Mouse (Mus musculus) hematopoietic multipotent progenitor cell, adult 10-12 weeks (in vitro differentiated cells): ENCODE measurements around the gene Tead3. TPM values are rescaled to one million over a fixed set of nuclear protein-coding genes. Genes with fewer than 3 reads are reported as not detected.

Source experiments
- polyA plus RNA-seq: library from polyadenylated mRNA; stranded (reverse); fragments of >175 nt; gene quantifications from 2 replicates; pipeline ENCODE4 v1.2.3, GENCODE M21; 2012; ENCODE audit warnings: low replicate concordance

The Tead3 gene
- polyA plus RNA-seq = 0.22 TPM in 2 replicates

GRCm38 (mm10) chr17:28350466-28351352, at the start of gene Tead3:
Gene Tead3 (minus strand): TSS chr17:28350817.

GRCm38 (mm10) chr17:28365122-28365521, 14.5 kb upstream of the Tead3 start, which contains the start of gene Tulp1:
Gene Tulp1 (minus strand): TSS chr17:28365222.

GRCm38 (mm10) chr17:28328366-28328928, 22.2 kb downstream of the Tead3 start, which contains the start of gene Rpl10a:
Gene Rpl10a (plus strand): TSS chr17:28328471.

GRCm38 (mm10) chr17:28313212-28313879, 37.3 kb downstream of the Tead3 start, which contains the start of gene Fance:
Gene Fance (plus strand): TSS chr17:28313519.

Other genes starting within 250 kb of the Tead3 start
- gene Scube3, start 208.7 kb downstream of the Tead3 start, polyA plus RNA-seq = 0.15 and 0.20 TPM in 2 replicates
- 25.1 and 68.8 TPM in 2 replicates for gene Zfp523, start 173.7 kb downstream of the Tead3 start, polyA plus RNA-seq
- 145 and 319 TPM in 2 replicates for gene Def6, start 143.0 kb downstream of the Tead3 start, polyA plus RNA-seq
- 37.1 and 71.8 TPM in 2 replicates for gene Ppard, start 118.1 kb downstream of the Tead3 start, polyA plus RNA-seq
- gene Fance, start 37.3 kb downstream of the Tead3 start, polyA plus RNA-seq = 40.1 and 48.3 TPM in 2 replicates
- gene Rpl10a, start 22.3 kb downstream of the Tead3 start, polyA plus RNA-seq = 1,596 and 4,290 TPM in 2 replicates
- gene Tulp1, start 14.4 kb upstream of the Tead3 start, polyA plus RNA-seq = not detected in 2 replicates
- 13.8 and 14.3 TPM in 2 replicates for gene Fkbp5, start 166.7 kb upstream of the Tead3 start, polyA plus RNA-seq
- gene Armc12, start 180.0 kb upstream of the Tead3 start, polyA plus RNA-seq = 0.20 and 0.51 TPM in 2 replicates
- not detected in 2 replicates for gene Clpsl2, start 198.6 kb upstream of the Tead3 start, polyA plus RNA-seq
- gene Clps, start 209.9 kb upstream of the Tead3 start, polyA plus RNA-seq = 0.53 and 5.3 TPM in 2 replicates
- not detected in 2 replicates for gene Lhfpl5, start 224.8 kb upstream of the Tead3 start, polyA plus RNA-seq